Mouse (Mus musculus) heart, embryonic 16.5 days (tissue): ENCODE measurements around the gene Tmem50a. TPM values are rescaled to one million over a fixed set of nuclear protein-coding genes. Genes with fewer than 3 reads are reported as not detected.
A peak's percentile ranks its signal among the peaks of the same experiment; 100 is the strongest.

Source experiments
- ATAC-seq: fragments of 200-750 bp; cut with Nextera tagmentation; replicated peaks from 2 replicates; pipeline ENCODE4 v1.8.0; 2017; ENCODE audit warnings: moderate number of reproducible peaks; ENCODE audit not compliant: insufficient read depth, low FRiP score; ENCODE audit errors: extremely low read depth
- H3K27ac ChIP-seq: fragments of 300-500 bp; sonication (generic); 2 replicates; pipeline ENCODE4 v1.5.1; 2014; ENCODE audit warnings: mild to moderate bottlenecking, low read length, control low read depth, moderate library complexity
- H3K27me3 ChIP-seq: fragments of 300-500 bp; sonication (generic); 2 replicates; pipeline ENCODE4 v1.6.1; 2014; ENCODE audit warnings: low read length, mixed read lengths; ENCODE audit not compliant: control insufficient read depth, insufficient read depth
- H3K36me3 ChIP-seq: fragments of 300-500 bp; sonication (generic); 2 replicates; pipeline ENCODE4 v1.6.1; 2014; ENCODE audit not compliant: control insufficient read depth, insufficient read depth
- H3K4me1 ChIP-seq: fragments of 300-500 bp; sonication (generic); 2 replicates; pipeline ENCODE4 v1.6.1; 2014; ENCODE audit warnings: low read length, mixed read lengths; ENCODE audit not compliant: control insufficient read depth, insufficient read depth
- H3K4me2 ChIP-seq: fragments of 300-500 bp; sonication (generic); 2 replicates; pipeline ENCODE4 v1.6.1; 2014; ENCODE audit warnings: low read depth, mild to moderate bottlenecking, control low read depth, low read length
- H3K4me3 ChIP-seq: fragments of 300-500 bp; sonication (generic); 2 replicates; pipeline ENCODE4 v1.5.1; 2014; ENCODE audit warnings: mild to moderate bottlenecking, control low read depth, low read length
- H3K9ac ChIP-seq: fragments of 300-500 bp; sonication (generic); 2 replicates; pipeline ENCODE4 v1.6.1; 2014; ENCODE audit warnings: low read length, control low read depth
- H3K9me3 ChIP-seq: fragments of 300-500 bp; sonication (generic); replicated peaks from 2 replicates; pipeline ENCODE4 v1.6.1; 2016; ENCODE audit warnings: low read length; ENCODE audit not compliant: control insufficient read depth
- WGBS: fragments of 180-500 bp; shearing (Covaris S2); extraction: QIAGEN DNeasy Blood & Tissue Kit; methylation state at CpG from one replicate; pipeline ENCODE4 v1.1.7; 2014; 5-methylcytosine and 5-hydroxymethylcytosine counted together
- polyA plus RNA-seq: library from polyadenylated mRNA; unstranded; fragments of >200 nt; fragmentation: Nextera tagmentation; extraction: Ambion mirVana; gene quantifications from 2 replicates; pipeline ENCODE4 v1.2.1, GENCODE M21; 2015

Tmem50a gene
- polyA plus RNA-seq, 1 experiment from 2014 or later, result 150 TPM

GRCm38 (mm10) chr4:134862996-134863395 is 51.8 kb downstream of the Tmem50a start:
- ATAC-seq, result no peak
- Histone ChIP-seq H3K9ac (no peak overlapping the region), H3K4me2 (no peak overlapping the region), H3K36me3 (no peaks in the 10 kb centered on the region), H3K4me3 (no peak overlapping the region), H3K27me3 (peaks cover under 1% of the 10 kb centered on the region), H3K27ac (no peak overlapping the region), H3K4me1 (no peaks in the 10 kb centered on the region), H3K9me3 (no peaks in the 10 kb centered on the region)
- 79% methylated on average over 7 of the region's 7 CpGs for WGBS

- WGBS, result 74% methylated on average over 6 of the region's 6 CpGs
- Histone ChIP-seq H3K4me2 (no peak overlapping the region), H3K27me3 (no peaks in the 10 kb centered on the region), H3K4me1 (no peaks in the 10 kb centered on the region), H3K9ac (no peak overlapping the region), H3K4me3 (no peak overlapping the region), H3K27ac (no peak overlapping the region), H3K36me3 (no peaks in the 10 kb centered on the region), H3K9me3 (no peaks in the 10 kb centered on the region)
- no peak for ATAC-seq
These were observed 52.9 kb downstream of the Tmem50a start for GRCm38 (mm10) chr4:134861884-134862283.

- Histone ChIP-seq H3K9me3 (no peaks in the 10 kb centered on the region), H3K27me3 (peaks cover 4% of the 10 kb centered on the region; the same call in 1 of the 2 replicates), H3K27ac (no peak overlapping the region), H3K4me2 (no peak overlapping the region), H3K36me3 (no peaks in the 10 kb centered on the region), H3K4me3 (no peak overlapping the region), H3K4me1 (no peaks in the 10 kb centered on the region), H3K9ac (no peak overlapping the region)
- no peak for ATAC-seq
- WGBS, result 73% methylated on average over 4 of the region's 4 CpGs
These were observed 56.3 kb downstream of the Tmem50a start for GRCm38 (mm10) chr4:134858494-134858893.

GRCm38 (mm10) chr4:134856501-134856900 is 58.3 kb downstream of the Tmem50a start:
- H3K9ac ChIP-seq, result no peak overlapping the region
- ATAC-seq, result no peak
- H3K27me3 ChIP-seq, result peaks cover 4% of the 10 kb centered on the region; the same call in 1 of the 2 replicates
- H3K4me2 ChIP-seq, result no peak overlapping the region
- no peaks in the 10 kb centered on the region for H3K9me3 ChIP-seq
- H3K36me3 ChIP-seq, result no peaks in the 10 kb centered on the region
- no peak overlapping the region for H3K27ac ChIP-seq
- WGBS, result 35% methylated on average over 5 of the region's 5 CpGs
- no peak overlapping the region for H3K4me3 ChIP-seq
- peaks cover 6% of the 10 kb centered on the region; the same call in 1 of the 2 replicates for H3K4me1 ChIP-seq

- no peak overlapping the region for H3K4me2 ChIP-seq
- H3K36me3 ChIP-seq, result no peaks in the 10 kb centered on the region
- no peak for ATAC-seq
- no peak overlapping the region for H3K27ac ChIP-seq
- WGBS, result 46% methylated on average over 5 of the region's 5 CpGs
- H3K27me3 ChIP-seq, result peaks cover 4% of the 10 kb centered on the region; the same call in 1 of the 2 replicates
- H3K4me3 ChIP-seq, result no peak overlapping the region
- peaks cover 10% of the 10 kb centered on the region; the same call in 1 of the 2 replicates for H3K4me1 ChIP-seq
- H3K9me3 ChIP-seq, result no peaks in the 10 kb centered on the region
- no peak overlapping the region for H3K9ac ChIP-seq
These were observed 58.8 kb downstream of the Tmem50a start for GRCm38 (mm10) chr4:134856056-134856455.

GRCm38 (mm10) chr4:134855371-134855770 is 59.5 kb downstream of the Tmem50a start:
- no peaks in the 10 kb centered on the region for H3K36me3 ChIP-seq
- WGBS, result 64% methylated on average over 3 of the region's 3 CpGs

GRCm38 (mm10) chr4:134853637-134854485 is 61.0 kb downstream of the Tmem50a start:
- WGBS, result 1% methylated on average over 91 of the region's 91 CpGs
- H3K27me3 ChIP-seq, result peaks cover 4% of the 10 kb centered on the region; the same call in 1 of the 2 replicates

More at GRCm38 (mm10) chr4:134855371-134855770, 59.5 kb downstream of the Tmem50a start:
- no peak for ATAC-seq
- Histone ChIP-seq H3K4me2 (no peak overlapping the region), H3K4me1 (peaks cover 15% of the 10 kb centered on the region; the same call in 1 of the 2 replicates), H3K4me3 (no peak overlapping the region), H3K27me3 (peaks cover 4% of the 10 kb centered on the region; the same call in 1 of the 2 replicates), H3K9ac (no peak overlapping the region), H3K9me3 (no peaks in the 10 kb centered on the region), H3K27ac (no peak overlapping the region)

GRCm38 (mm10) chr4:134853259-134853636 is 61.6 kb downstream of the Tmem50a start, which contains the start of gene Maco1:
TSS of gene Maco1 (minus strand) at chr4:134853345.
- ATAC-seq, result peak; percentile 98
- Histone ChIP-seq H3K27me3 (peaks cover 4% of the 10 kb centered on the region; the same call in 1 of the 2 replicates), H3K36me3 (no peaks in the 10 kb centered on the region), H3K27ac (peak within 1 kb of the TSS; percentile 89), H3K4me3 (peak within 1 kb of the TSS; percentile 96), H3K4me2 (peak within 1 kb of the TSS; percentile 94), H3K9me3 (no peaks in the 10 kb centered on the region), H3K9ac (peak within 1 kb of the TSS; percentile 88), H3K4me1 (peaks cover 18% of the 10 kb centered on the region; the same call in 1 of the 2 replicates)
- WGBS, result under 1% methylated on average over 37 of the region's 38 CpGs

More at GRCm38 (mm10) chr4:134853637-134854485, 61.0 kb downstream of the Tmem50a start:
- Histone ChIP-seq H3K27ac (peak overlapping the region; percentile 79), H3K4me2 (peak overlapping the region; percentile 90), H3K9ac (peak overlapping the region; percentile 60), H3K4me3 (peak overlapping the region; percentile 96), H3K36me3 (no peaks in the 10 kb centered on the region), H3K9me3 (no peaks in the 10 kb centered on the region), H3K4me1 (peaks cover 15% of the 10 kb centered on the region; the same call in 1 of the 2 replicates)
- peak; percentile 92 for ATAC-seq
